ENCODE assay signal across 17 mouse cellular contexts in the genomic region with DNA sequence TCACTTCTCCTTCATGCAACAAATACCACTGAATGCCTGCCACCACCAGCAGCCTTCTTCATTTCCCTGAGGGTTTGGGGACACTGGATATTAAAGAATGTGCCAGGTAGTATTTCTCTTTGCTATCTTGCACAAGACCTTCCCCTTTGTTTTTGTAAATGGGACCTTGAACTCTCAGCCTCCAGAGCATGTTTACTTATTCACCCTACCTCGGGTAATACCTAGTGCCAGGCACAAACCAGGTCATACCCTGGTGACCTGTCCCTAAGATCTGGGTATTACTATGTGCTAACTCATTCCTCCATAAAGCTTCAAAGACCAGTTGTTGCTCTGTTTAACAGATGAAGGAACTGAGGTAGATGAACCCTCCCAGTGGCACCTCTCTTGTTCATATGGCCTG. TPM values are rescaled to one million over a fixed set of nuclear protein-coding genes. Genes with fewer than 3 reads are reported as not detected.
DNase-seq lines count a peak whose midpoint lies in the region; ATAC-seq and TF ChIP-seq lines count a peak whose summit lies in the region.
"Had no signal": no experiment of that assay in that cellular context is flagged by ENCODE, and none has a peak within 500 bp of the region (broad histone marks: within the 10 kb centered on the region; RNA-seq: fewer than 3 reads in every experiment).

No protein-coding gene starts in this region.

- no peaks in the 10 kb centered on the region for H3K36me3 ChIP-seq in heart, embryonic 16.5 days (ENCODE audit: control insufficient read depth, insufficient read depth)
- no peaks in the 10 kb centered on the region for H3K36me3 ChIP-seq in liver, embryonic 16.5 days (ENCODE audit: control insufficient read depth, insufficient read depth)
- H3K36me3 ChIP-seq in liver, embryonic 11.5 days (ENCODE audit: control insufficient read depth, insufficient read depth, low read length), result no peaks in the 10 kb centered on the region
- H3K36me3 ChIP-seq in embryonic facial prominence, embryonic 15.5 days, result no peaks in the 10 kb centered on the region
- no peaks in the 10 kb centered on the region for H3K36me3 ChIP-seq in myocyte (ENCODE audit: control insufficient read depth, insufficient read depth)
- H3K36me3 ChIP-seq: forebrain, embryonic 15.5 days; lung, embryonic 15.5 days; midbrain, embryonic 12.5 days had no signal

- H3K9ac ChIP-seq in heart, embryonic 16.5 days (ENCODE audit: low read length), result 0 out of 2 replicates have a peak overlapping the region, but pooled peaks have one; percentile 13
- H3K9ac ChIP-seq in liver, embryonic 16.5 days (ENCODE audit: low read depth, low read length), result no peak overlapping the region
- H3K9ac ChIP-seq in liver, embryonic 11.5 days (ENCODE audit: low read depth, low read length), result no peak overlapping the region
- no peak overlapping the region for H3K9ac ChIP-seq in embryonic facial prominence, embryonic 15.5 days
- H3K9ac ChIP-seq: forebrain, embryonic 15.5 days; lung, embryonic 15.5 days; midbrain, embryonic 12.5 days had no signal

- intact Hi-C loops in heart, postnatal 14 days (cut with DNase I), result no loop called here

- H3K27me3 ChIP-seq in heart, embryonic 16.5 days (ENCODE audit: control insufficient read depth, insufficient read depth, low read length), result no peaks in the 10 kb centered on the region
- H3K27me3 ChIP-seq in liver, embryonic 16.5 days (ENCODE audit: control insufficient read depth, insufficient read depth, low read depth, low read length), result no peaks in the 10 kb centered on the region
- H3K27me3 ChIP-seq in liver, embryonic 11.5 days (replicated peaks; ENCODE audit: control insufficient read depth, insufficient read depth, low read length), result no peaks in the 10 kb centered on the region
- no peaks in the 10 kb centered on the region for H3K27me3 ChIP-seq in embryonic facial prominence, embryonic 15.5 days
- H3K27me3 ChIP-seq in myocyte (ENCODE audit: control insufficient read depth, insufficient read depth, insufficient read length), result no peaks in the 10 kb centered on the region
- H3K27me3 ChIP-seq: forebrain, embryonic 15.5 days; lung, embryonic 15.5 days had no signal

- ATAC-seq in heart, embryonic 16.5 days (replicated peaks; ENCODE audit: extremely low read depth, insufficient read depth, low FRiP score), result no peak
- peak; percentile 54 for ATAC-seq in liver, embryonic 16.5 days (ENCODE audit: low read depth)
- no peak for ATAC-seq in liver, embryonic 11.5 days (replicated peaks; ENCODE audit: low FRiP score)
- ATAC-seq in embryonic facial prominence, embryonic 15.5 days (ENCODE audit: insufficient number of reproducible peaks, low FRiP score, low TSS enrichment, low read depth), result no peak

- no peak for TF ChIP-seq POLR2A in myocyte (IDR thresholded peaks at IDR 0.05; ENCODE audit: insufficient read length, low read depth)

- WGBS in heart, embryonic 16.5 days, result 63% methylated on average over 1 of the region's 1 CpGs
- WGBS in liver, embryonic 16.5 days (ENCODE audit: insufficient replicate concordance), result 44% methylated on average over 1 of the region's 1 CpGs
- WGBS in liver, embryonic 11.5 days, result 64% methylated on average over 1 of the region's 1 CpGs
- 53% methylated on average over 1 of the region's 1 CpGs for WGBS in embryonic facial prominence, embryonic 15.5 days

- no peaks in the 10 kb centered on the region for H3K9me3 ChIP-seq in heart, embryonic 16.5 days (replicated peaks; ENCODE audit: control insufficient read depth, low read length)
- no peaks in the 10 kb centered on the region for H3K9me3 ChIP-seq in liver, embryonic 16.5 days (replicated peaks; ENCODE audit: control insufficient read depth, low read length)
- H3K9me3 ChIP-seq in liver, embryonic 11.5 days (ENCODE audit: control insufficient read depth, low read length), result no peaks in the 10 kb centered on the region
- H3K9me3 ChIP-seq in embryonic facial prominence, embryonic 15.5 days (replicated peaks), result no peaks in the 10 kb centered on the region
- H3K9me3 ChIP-seq: forebrain, embryonic 15.5 days; lung, embryonic 15.5 days; midbrain, embryonic 12.5 days had no signal

- H3K4me3 ChIP-seq in heart, embryonic 16.5 days (ENCODE audit: low read length), result no peak overlapping the region
- H3K4me3 ChIP-seq in liver, embryonic 16.5 days (ENCODE audit: low read depth, low read length), result no peak overlapping the region
- H3K4me3 ChIP-seq in liver, embryonic 11.5 days (ENCODE audit: low read depth, low read length), result no peak overlapping the region
- H3K4me3 ChIP-seq in embryonic facial prominence, embryonic 15.5 days (replicated peaks), result no peak overlapping the region
- H3K4me3 ChIP-seq in myocyte, result no peak overlapping the region
- H3K4me3 ChIP-seq: erythroblast, embryonic 14.5 days; forebrain, embryonic 15.5 days; lung, embryonic 15.5 days; midbrain, embryonic 12.5 days had no signal

- peaks cover 76% of the 10 kb centered on the region for H3K4me1 ChIP-seq in heart, embryonic 16.5 days (ENCODE audit: control insufficient read depth, insufficient read depth, low read length)
- H3K4me1 ChIP-seq in liver, embryonic 16.5 days (ENCODE audit: control insufficient read depth, low read depth, low read length), result peaks cover 31% of the 10 kb centered on the region
- peaks cover 45% of the 10 kb centered on the region for H3K4me1 ChIP-seq in liver, embryonic 11.5 days (replicated peaks; ENCODE audit: control insufficient read depth, insufficient read depth, low read length)
- H3K4me1 ChIP-seq in embryonic facial prominence, embryonic 15.5 days, result peaks cover 47% of the 10 kb centered on the region

- H3ac ChIP-seq in myocyte (ENCODE audit: control insufficient read depth, insufficient read length), result no peak overlapping the region

- H3K27ac ChIP-seq in heart, embryonic 16.5 days (ENCODE audit: low read length), result peak overlapping the region; percentile 76
- no peak overlapping the region for H3K27ac ChIP-seq in liver, embryonic 16.5 days (ENCODE audit: low read length)
- no peak overlapping the region for H3K27ac ChIP-seq in liver, embryonic 11.5 days (ENCODE audit: low read depth, low read length)
- H3K27ac ChIP-seq in embryonic facial prominence, embryonic 15.5 days (replicated peaks), result peak overlapping the region; percentile 78; the same call in 1 of the 2 replicates
- H3K27ac ChIP-seq: lung, embryonic 15.5 days had no signal

- 0 out of 2 replicates have a peak overlapping the region, but pooled peaks have one; percentile 46 for H3K4me2 ChIP-seq in heart, embryonic 16.5 days (ENCODE audit: low read depth, low read length)
- no peak overlapping the region for H3K4me2 ChIP-seq in liver, embryonic 16.5 days (ENCODE audit: low read depth, low read length)
- H3K4me2 ChIP-seq in liver, embryonic 11.5 days, result no peak overlapping the region
- H3K4me2 ChIP-seq in embryonic facial prominence, embryonic 15.5 days (replicated peaks), result no peak overlapping the region
- peak overlapping the region; percentile 55 for H3K4me2 ChIP-seq in myocyte (ENCODE audit: low read depth)
- H3K4me2 ChIP-seq: forebrain, embryonic 15.5 days; lung, embryonic 15.5 days; midbrain, embryonic 12.5 days had no signal

- peaks cover 2% of the 10 kb centered on the region for H3K79me2 ChIP-seq in myocyte (ENCODE audit: control insufficient read depth, insufficient read depth)

- no peak for DNase-seq in heart, postnatal 14 days
- DNase-seq in liver, embryonic 11.5 days (ENCODE audit: low spot score), result no peak
- DNase-seq in frontal cortex, postnatal 25 days (ENCODE audit: low spot score in 2 of 2), result no peak
- DNase-seq: adrenal gland, postnatal 36 days; cerebellum, adult 8-10 months; kidney, adult 11 months; left cerebral cortex, postnatal 4 days; retina, postnatal 1 day; right cerebral cortex, postnatal 4 days had no signal

TF ChIP-seq in myocyte, 11 proteins besides CTCF, POLR2A, EP300 and RAD21:
- TF ChIP-seq TCF3 (IDR thresholded peaks at IDR 0.05; ENCODE audit: insufficient read length, low read depth) (no peak), USF1 (IDR thresholded peaks at IDR 0.05; ENCODE audit: low read depth) (no peak), POLR2AphosphoS2 (IDR thresholded peaks at IDR 0.05; ENCODE audit: insufficient read length, low read depth) (no peak), SRF (IDR thresholded peaks at IDR 0.05; ENCODE audit: control insufficient read depth, insufficient read length, low read depth) (no peak), REST (IDR thresholded peaks at IDR 0.05; ENCODE audit: insufficient read depth, insufficient read length) (no peak), MAX (IDR thresholded peaks at IDR 0.05; ENCODE audit: low read depth) (no peak), CEBPB (IDR thresholded peaks at IDR 0.05; ENCODE audit: insufficient read depth, poor library complexity, severe bottlenecking) (no peak), MYOG (IDR thresholded peaks at IDR 0.05; ENCODE audit: control insufficient read depth in 1 of 3, insufficient read depth in 1 of 3, insufficient read length in 2 of 3, low read depth in 2 of 3) (no peak), TCF12 (IDR thresholded peaks at IDR 0.05; ENCODE audit: insufficient read depth, poor library complexity, severe bottlenecking) (no peak), E2F4 (IDR thresholded peaks at IDR 0.05; ENCODE audit: insufficient read depth) (no peak), MYOD1 (IDR thresholded peaks at IDR 0.05; ENCODE audit: control insufficient read depth in 1 of 3, insufficient read length in 2 of 3, low read depth in 2 of 3) (no peak)

RNA-seq across cellular contexts. Expression of gene Abtb2, which starts 35.0 kb away (rescaled TPM):
- 19.9 and 23.2 TPM in 2 replicates for polyA plus RNA-seq in heart, embryonic 16.5 days (2015; fragmentation: Nextera tagmentation; extraction: Ambion mirVana)
- 10 to 100 TPM; 18.1 to 21.6 TPM for total RNA-seq in heart, postnatal 14 days (2021)
- polyA plus RNA-seq in liver, embryonic 16.5 days (2015; fragmentation: Nextera tagmentation; extraction: Ambion mirVana), result 2.5 and 3.3 TPM in 2 replicates
- 4.6 and 5.4 TPM in 2 replicates for polyA plus RNA-seq in liver, embryonic 11.5 days (2014; fragmentation: Nextera tagmentation; extraction: Ambion mirVana)
- polyA plus RNA-seq in embryonic facial prominence, embryonic 15.5 days (2015; fragmentation: Nextera tagmentation; extraction: Ambion mirVana), result 13.8 and 16.5 TPM in 2 replicates
- 16.1 TPM for polyA plus RNA-seq in myocyte (2012; fragmentation: generic; extraction: Trizol)

Comparison
In these comparisons a context has a peak if more than half of its experiments do, and no peak if none do; other contexts are left out.
1. H3K27ac ChIP-seq: peak in heart, embryonic 16.5 days (single experiment) and embryonic facial prominence, embryonic 15.5 days (single experiment); none in liver, embryonic 16.5 days (single experiment) and liver, embryonic 11.5 days (single experiment).
2. H3K4me2 ChIP-seq: peak in heart, embryonic 16.5 days (single experiment) and myocyte (single experiment); none in liver, embryonic 16.5 days (single experiment), liver, embryonic 11.5 days (single experiment) and embryonic facial prominence, embryonic 15.5 days (single experiment).